Mouse (Mus musculus): ENCODE measurements at regions not wholly inside any gene's neighbourhood (a gene's known extent, or its start where the extent isn't known, plus 50 kb on each side); places are given as distances from the start of the nearest gene placed in this dataset.

- Histone ChIP-seq H3K36me3 (ENCODE audit: control insufficient read depth, insufficient read depth, low read length, poor library complexity, severe bottlenecking) (no peaks in the 10 kb centered on the region), H3K4me1 (ENCODE audit: control insufficient read depth, insufficient read depth, low read length) (no peaks in the 10 kb centered on the region), H3K27ac (ENCODE audit: insufficient read depth, low read length) (no peak overlapping the region), H3K27me3 (ENCODE audit: control insufficient read depth, insufficient read depth, low read length, poor library complexity, severe bottlenecking) (no peaks in the 10 kb centered on the region), H3K9ac (ENCODE audit: low read depth, poor library complexity, severe bottlenecking) (no peak overlapping the region), H3K9me3 (replicated peaks; ENCODE audit: control insufficient read depth, insufficient read depth, low read length, poor library complexity, severe bottlenecking) (no peaks in the 10 kb centered on the region), H3K4me3 (ENCODE audit: low read depth, low read length) (no peak overlapping the region)
- no peak for TF ChIP-seq CTCF (IDR thresholded peaks at IDR 0.05; ENCODE audit: low read depth, low read length)
- no peak for TF ChIP-seq POLR2A (IDR thresholded peaks at IDR 0.05; ENCODE audit: insufficient read depth, low read length)
- no peak for TF ChIP-seq EP300 (IDR thresholded peaks at IDR 0.05; ENCODE audit: insufficient read depth, low read depth, low read length)
These were observed 77.7 kb upstream of the Lpar1 start for GRCm38 (mm10) chr4:58631415-58631814.

DNA sequence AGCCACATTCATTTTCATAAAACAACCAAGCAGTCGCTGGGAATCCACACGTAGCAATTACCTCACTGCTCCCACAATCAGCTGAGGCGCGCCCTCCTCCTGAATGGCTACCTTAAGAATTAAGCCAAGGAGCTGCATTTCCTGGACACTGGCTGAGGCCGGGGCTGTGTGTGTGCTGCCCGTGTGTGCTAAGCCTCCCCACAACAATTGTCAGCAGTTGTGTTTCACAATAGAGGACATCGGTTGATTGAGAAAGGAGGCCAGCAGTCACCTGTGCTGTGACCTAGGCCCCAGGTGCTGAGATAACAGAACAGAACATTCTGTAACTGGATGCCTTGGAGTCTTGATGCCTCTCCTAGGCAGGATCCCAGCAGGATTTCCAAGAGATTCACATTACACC is 73.3 kb upstream of the Lpar1 start:
- Histone ChIP-seq H3K9me3 (replicated peaks; ENCODE audit: control insufficient read depth, insufficient read depth, low read length, poor library complexity, severe bottlenecking) (no peaks in the 10 kb centered on the region), H3K4me1 (ENCODE audit: control insufficient read depth, insufficient read depth, low read length) (no peaks in the 10 kb centered on the region), H3K27me3 (ENCODE audit: control insufficient read depth, insufficient read depth, low read length, poor library complexity, severe bottlenecking) (no peaks in the 10 kb centered on the region), H3K27ac (ENCODE audit: insufficient read depth, low read length) (no peak overlapping the region), H3K36me3 (ENCODE audit: control insufficient read depth, insufficient read depth, low read length, poor library complexity, severe bottlenecking) (no peaks in the 10 kb centered on the region), H3K4me3 (ENCODE audit: low read depth, low read length) (no peak overlapping the region), H3K9ac (ENCODE audit: low read depth, poor library complexity, severe bottlenecking) (no peak overlapping the region)
- no peak for TF ChIP-seq CTCF (IDR thresholded peaks at IDR 0.05; ENCODE audit: low read depth, low read length)
- TF ChIP-seq EP300 (IDR thresholded peaks at IDR 0.05; ENCODE audit: insufficient read depth, low read depth, low read length) = no peak
- TF ChIP-seq POLR2A (IDR thresholded peaks at IDR 0.05; ENCODE audit: insufficient read depth, low read length) = no peak

GRCm38 (mm10) chr4:58624059-58624458 is 70.4 kb upstream of the Lpar1 start:
- Histone ChIP-seq H3K27ac (ENCODE audit: insufficient read depth, low read length) (no peak overlapping the region), H3K36me3 (ENCODE audit: control insufficient read depth, insufficient read depth, low read length, poor library complexity, severe bottlenecking) (no peaks in the 10 kb centered on the region), H3K4me1 (ENCODE audit: control insufficient read depth, insufficient read depth, low read length) (no peaks in the 10 kb centered on the region), H3K4me3 (ENCODE audit: low read depth, low read length) (no peak overlapping the region), H3K9ac (ENCODE audit: low read depth, poor library complexity, severe bottlenecking) (no peak overlapping the region), H3K27me3 (ENCODE audit: control insufficient read depth, insufficient read depth, low read length, poor library complexity, severe bottlenecking) (no peaks in the 10 kb centered on the region), H3K9me3 (replicated peaks; ENCODE audit: control insufficient read depth, insufficient read depth, low read length, poor library complexity, severe bottlenecking) (no peaks in the 10 kb centered on the region)
- TF ChIP-seq CTCF (IDR thresholded peaks at IDR 0.05; ENCODE audit: low read depth, low read length) (no peak), POLR2A (IDR thresholded peaks at IDR 0.05; ENCODE audit: insufficient read depth, low read length) (no peak)

- Histone ChIP-seq H3K36me3 (ENCODE audit: control insufficient read depth, insufficient read depth, low read length, poor library complexity, severe bottlenecking) (no peaks in the 10 kb centered on the region), H3K27ac (ENCODE audit: insufficient read depth, low read length) (no peak overlapping the region), H3K4me1 (ENCODE audit: control insufficient read depth, insufficient read depth, low read length) (no peaks in the 10 kb centered on the region), H3K27me3 (ENCODE audit: control insufficient read depth, insufficient read depth, low read length, poor library complexity, severe bottlenecking) (no peaks in the 10 kb centered on the region), H3K9me3 (replicated peaks; ENCODE audit: control insufficient read depth, insufficient read depth, low read length, poor library complexity, severe bottlenecking) (no peaks in the 10 kb centered on the region), H3K4me3 (ENCODE audit: low read depth, low read length) (no peak overlapping the region), H3K9ac (ENCODE audit: low read depth, poor library complexity, severe bottlenecking) (no peak overlapping the region)
- no peak for TF ChIP-seq CTCF (IDR thresholded peaks at IDR 0.05; ENCODE audit: low read depth, low read length)
- no peak for TF ChIP-seq EP300 (IDR thresholded peaks at IDR 0.05; ENCODE audit: insufficient read depth, low read depth, low read length)
- no peak for TF ChIP-seq POLR2A (IDR thresholded peaks at IDR 0.05; ENCODE audit: insufficient read depth, low read length)
These were observed 66.9 kb upstream of the Lpar1 start for GRCm38 (mm10) chr4:58620641-58621040.

DNA sequence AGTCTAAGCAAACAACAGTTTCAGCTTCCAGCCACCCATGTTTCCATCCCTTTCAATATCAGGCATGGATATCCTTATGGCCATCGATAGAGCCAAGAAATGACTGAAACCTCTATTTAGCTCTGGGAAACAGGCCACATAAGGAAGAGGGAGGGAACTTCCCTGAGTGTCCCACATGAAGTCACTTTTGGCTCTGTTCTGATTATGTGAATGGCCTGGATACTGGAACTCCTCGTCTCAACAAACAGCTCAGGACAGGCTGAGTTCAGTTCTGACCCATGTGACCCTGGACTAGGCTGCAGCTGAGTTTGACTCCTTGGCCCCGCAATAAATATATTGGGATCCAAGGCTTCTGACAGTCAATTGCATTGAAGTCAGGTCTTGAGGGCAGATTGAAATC is 63.6 kb upstream of the Lpar1 start:
- Histone ChIP-seq H3K9ac (ENCODE audit: low read depth, poor library complexity, severe bottlenecking) (no peak overlapping the region), H3K9me3 (replicated peaks; ENCODE audit: control insufficient read depth, insufficient read depth, low read length, poor library complexity, severe bottlenecking) (no peaks in the 10 kb centered on the region), H3K27ac (ENCODE audit: insufficient read depth, low read length) (no peak overlapping the region), H3K4me3 (ENCODE audit: low read depth, low read length) (no peak overlapping the region), H3K27me3 (ENCODE audit: control insufficient read depth, insufficient read depth, low read length, poor library complexity, severe bottlenecking) (no peaks in the 10 kb centered on the region), H3K4me1 (ENCODE audit: control insufficient read depth, insufficient read depth, low read length) (no peaks in the 10 kb centered on the region), H3K36me3 (ENCODE audit: control insufficient read depth, insufficient read depth, low read length, poor library complexity, severe bottlenecking) (no peaks in the 10 kb centered on the region)
- TF ChIP-seq CTCF (IDR thresholded peaks at IDR 0.05; ENCODE audit: low read depth, low read length) (no peak), EP300 (IDR thresholded peaks at IDR 0.05; ENCODE audit: insufficient read depth, low read depth, low read length) (no peak), POLR2A (IDR thresholded peaks at IDR 0.05; ENCODE audit: insufficient read depth, low read length) (no peak)

DNA sequence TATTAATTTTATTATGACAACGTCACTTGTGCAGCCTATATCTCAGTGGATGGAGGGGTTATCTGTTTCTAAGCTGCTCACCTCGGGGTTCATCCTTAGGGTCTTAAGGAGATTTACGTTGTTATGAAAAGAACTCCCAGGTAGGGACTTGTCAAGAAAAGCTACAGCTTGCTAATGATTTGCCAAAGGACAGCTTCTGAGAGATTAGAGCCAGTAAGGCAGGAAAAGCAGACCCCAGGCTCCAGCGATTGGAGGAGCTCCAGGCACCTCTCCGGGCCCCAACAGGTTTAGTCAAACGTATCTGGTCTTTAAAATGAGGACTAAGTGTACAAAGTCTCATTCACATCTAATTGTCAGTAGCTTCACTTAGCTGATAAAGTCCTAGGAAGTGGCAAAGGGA is 59.8 kb upstream of the Lpar1 start:
- Histone ChIP-seq H3K36me3 (ENCODE audit: control insufficient read depth, insufficient read depth, low read length, poor library complexity, severe bottlenecking) (no peaks in the 10 kb centered on the region), H3K4me3 (ENCODE audit: low read depth, low read length) (no peak overlapping the region), H3K9me3 (replicated peaks; ENCODE audit: control insufficient read depth, insufficient read depth, low read length, poor library complexity, severe bottlenecking) (no peaks in the 10 kb centered on the region), H3K9ac (ENCODE audit: low read depth, poor library complexity, severe bottlenecking) (no peak overlapping the region), H3K27me3 (ENCODE audit: control insufficient read depth, insufficient read depth, low read length, poor library complexity, severe bottlenecking) (no peaks in the 10 kb centered on the region), H3K4me1 (ENCODE audit: control insufficient read depth, insufficient read depth, low read length) (no peaks in the 10 kb centered on the region), H3K27ac (ENCODE audit: insufficient read depth, low read length) (no peak overlapping the region)
- no peak for TF ChIP-seq POLR2A (IDR thresholded peaks at IDR 0.05; ENCODE audit: insufficient read depth, low read length)
- TF ChIP-seq CTCF (IDR thresholded peaks at IDR 0.05; ENCODE audit: low read depth, low read length) = no peak
- TF ChIP-seq EP300 (IDR thresholded peaks at IDR 0.05; ENCODE audit: insufficient read depth, low read depth, low read length) = no peak

All from ES-Bruce4 (cell line).